In the genomic region with DNA sequence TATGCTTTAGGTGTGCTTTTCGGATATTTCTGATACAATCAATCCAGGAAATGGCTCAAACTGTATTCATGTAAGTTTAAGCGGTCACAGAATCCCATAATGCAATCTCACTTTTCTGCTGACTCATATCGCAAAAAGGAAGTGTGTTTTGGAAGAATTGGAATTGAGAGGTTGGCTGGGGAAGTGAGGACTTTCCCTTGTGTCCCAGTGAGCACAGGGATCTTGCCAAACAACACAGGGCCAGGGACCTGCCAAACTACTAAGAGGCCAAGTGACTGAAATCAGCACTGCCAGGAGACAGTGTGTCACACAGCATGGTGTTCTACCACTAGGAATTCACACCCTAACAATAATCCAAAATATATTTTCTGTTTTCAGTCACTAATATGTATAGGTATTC, we compare ENCODE assay signal across 17 mouse cellular contexts. TPM values are rescaled to one million over a fixed set of nuclear protein-coding genes. Genes with fewer than 3 reads are reported as not detected.
DNase-seq lines count a peak whose midpoint lies in the region; ATAC-seq and TF ChIP-seq lines count a peak whose summit lies in the region.
"Had no signal": no experiment of that assay in that cellular context is flagged by ENCODE, and none has a peak within 500 bp of the region (broad histone marks: within the 10 kb centered on the region; RNA-seq: fewer than 3 reads in every experiment).

No protein-coding gene starts in this region.

- TF ChIP-seq CTCF in forebrain, postnatal 0 days (IDR thresholded peaks at IDR 0.05; ENCODE audit: low read depth), result no peak

- ATAC-seq in forebrain, postnatal 0 days, result no peak

- H3K4me1 ChIP-seq in forebrain, postnatal 0 days (ENCODE audit: insufficient read depth), result peaks cover 7% of the 10 kb centered on the region; the same call in 1 of the 2 replicates

- peaks cover 40% of the 10 kb centered on the region for H3K36me3 ChIP-seq in forebrain, postnatal 0 days (ENCODE audit: insufficient read depth)

- no peak overlapping the region for H3K4me2 ChIP-seq in forebrain, postnatal 0 days (ENCODE audit: low read depth)
- H3K4me2 ChIP-seq: embryonic facial prominence, embryonic 13.5 days; midbrain, embryonic 11.5 days; stomach, embryonic 15.5 days had no signal

- H3K9me3 ChIP-seq in forebrain, postnatal 0 days (ENCODE audit: low read length), result no peaks in the 10 kb centered on the region
- H3K9me3 ChIP-seq: embryonic facial prominence, embryonic 13.5 days; forebrain, embryonic 10.5 days; G1E; stomach, embryonic 15.5 days had no signal

- H3K4me3 ChIP-seq in forebrain, postnatal 0 days (ENCODE audit: low read depth, low read length), result no peak overlapping the region
- H3K4me3 ChIP-seq: embryonic facial prominence, embryonic 13.5 days; forebrain, embryonic 10.5 days; stomach, embryonic 15.5 days had no signal

- H3K27me3 ChIP-seq in forebrain, postnatal 0 days (ENCODE audit: insufficient read depth, low read length), result no peaks in the 10 kb centered on the region
- H3K27me3 ChIP-seq: embryonic facial prominence, embryonic 13.5 days; stomach, embryonic 15.5 days had no signal

- DNase-seq in heart, adult 11 months, result peak; percentile 98
- no peak for DNase-seq in heart, postnatal 4 days
- peak; percentile 40 for DNase-seq in 416B (ENCODE audit: low read depth)
- DNase-seq in adrenal gland, postnatal 25 days, result peak; percentile 16
- DNase-seq in heart, postnatal 10 days, result peak; percentile 41 to 45
- DNase-seq in forebrain, postnatal 0 days, result no peak
- no peak for DNase-seq in layer of hippocampus, adult 8-10 months (ENCODE audit: low spot score in 2 of 2)
- DNase-seq in urinary bladder, adult 2 months (ENCODE audit: low spot score), result no peak
- DNase-seq: cerebellum, adult 8-10 months; retina, postnatal 1 day had no signal

- intact Hi-C loops in heart, postnatal 10 days (cut with DNase I), result no loop called here

- WGBS in forebrain, postnatal 0 days, result 94% methylated on average over 3 of the region's 3 CpGs

- H3K9ac ChIP-seq in forebrain, postnatal 0 days, result no peak overlapping the region
- H3K9ac ChIP-seq: embryonic facial prominence, embryonic 13.5 days; stomach, embryonic 15.5 days had no signal

- H3K27ac ChIP-seq in forebrain, postnatal 0 days (ENCODE audit: low read depth, low read length), result no peak overlapping the region
- H3K27ac ChIP-seq: embryonic facial prominence, embryonic 13.5 days; forebrain, embryonic 10.5 days; stomach, embryonic 15.5 days had no signal

RNA-seq across cellular contexts. Expression of gene Dhx33, which starts 4.1 kb away (rescaled TPM):
- 10 to 100 TPM; 15.0 to 16.9 TPM for total RNA-seq in heart, postnatal 4 days (2021)
- 30.8 and 35.1 TPM in 2 replicates for total RNA-seq in adrenal gland, postnatal 25 days (2021)
- 10 to 100 TPM; 14.9 to 17.6 TPM for total RNA-seq in heart, postnatal 10 days (2021)
- 25.8 and 26.7 TPM in 2 replicates for total RNA-seq in forebrain, postnatal 0 days (2014; rRNA removed)
- 7.4 and 9.7 TPM in 2 replicates for polyA plus RNA-seq in forebrain, postnatal 0 days (2015; fragmentation: Nextera tagmentation; extraction: Ambion mirVana)
- total RNA-seq in layer of hippocampus, adult 8-10 months (2022), result 10 to 100 TPM; 53.0 to 65.5 (median 58.5) TPM
- polyA plus RNA-seq in urinary bladder, adult 2 months (2012; rRNA removed), result 16.2 and 18.4 TPM in 2 replicates

RNA-seq across cellular contexts. Expression of gene Mis12, which starts 11.1 kb away (rescaled TPM):
- 10 to 100 TPM; 15.2 to 15.3 TPM for total RNA-seq in heart, postnatal 4 days (2021)
- 24.0 and 24.5 TPM in 2 replicates for total RNA-seq in adrenal gland, postnatal 25 days (2021)
- total RNA-seq in heart, postnatal 10 days (2021), result 1 to 10 TPM; 9.0 to 9.5 TPM
- 15.3 and 19.3 TPM in 2 replicates for total RNA-seq in forebrain, postnatal 0 days (2014; rRNA removed)
- 8.0 and 13.9 TPM in 2 replicates for polyA plus RNA-seq in forebrain, postnatal 0 days (2015; fragmentation: Nextera tagmentation; extraction: Ambion mirVana)
- 10 to 100 TPM; 15.6 to 22.4 (median 18.4) TPM for total RNA-seq in layer of hippocampus, adult 8-10 months (2022)
- polyA plus RNA-seq in urinary bladder, adult 2 months (2012; rRNA removed), result 11.0 and 13.3 TPM in 2 replicates

RNA-seq across cellular contexts. Expression of gene Derl2, which starts 11.3 kb away (rescaled TPM):
- total RNA-seq in heart, postnatal 4 days (2021), result 10 to 100 TPM; 22.2 to 24.9 TPM
- 75.2 and 95.7 TPM in 2 replicates for total RNA-seq in adrenal gland, postnatal 25 days (2021)
- 10 to 100 TPM; 21.4 to 29.0 TPM for total RNA-seq in heart, postnatal 10 days (2021)
- total RNA-seq in forebrain, postnatal 0 days (2014; rRNA removed), result 27.0 and 35.0 TPM in 2 replicates
- polyA plus RNA-seq in forebrain, postnatal 0 days (2015; fragmentation: Nextera tagmentation; extraction: Ambion mirVana), result 21.5 and 25.1 TPM in 2 replicates
- total RNA-seq in layer of hippocampus, adult 8-10 months (2022), result 10 to 100 TPM; 24.6 to 28.8 (median 26.3) TPM
- polyA plus RNA-seq in urinary bladder, adult 2 months (2012; rRNA removed), result 21.7 and 25.5 TPM in 2 replicates

RNA-seq across cellular contexts. Expression of gene 6330403K07Rik, which starts 25.0 kb away (rescaled TPM):
- total RNA-seq in heart, postnatal 4 days (2021), result 1 to 10 TPM; 5.2 to 5.6 TPM
- total RNA-seq in adrenal gland, postnatal 25 days (2021), result 6.9 and 10.4 TPM in 2 replicates
- total RNA-seq in heart, postnatal 10 days (2021), result 1 to 10 TPM; 1.7 to 2.0 TPM
- total RNA-seq in forebrain, postnatal 0 days (2014; rRNA removed), result 611 and 642 TPM in 2 replicates
- polyA plus RNA-seq in forebrain, postnatal 0 days (2015; fragmentation: Nextera tagmentation; extraction: Ambion mirVana), result 634 and 640 TPM in 2 replicates
- 100 to 1,000 TPM; 206 to 237 (median 226) TPM for total RNA-seq in layer of hippocampus, adult 8-10 months (2022)
- 2.6 and 3.2 TPM in 2 replicates for polyA plus RNA-seq in urinary bladder, adult 2 months (2012; rRNA removed)
- total RNA-seq: hematopoietic stem cell, adult 5-6 weeks; neutrophil, adult 5-6 weeks had no signal
- polyA plus RNA-seq: G1E had no signal

RNA-seq across cellular contexts. Expression of gene C1qbp, which starts 25.5 kb away (rescaled TPM):
- total RNA-seq in heart, postnatal 4 days (2021), result 100 to 1,000 TPM; 233 to 253 TPM
- total RNA-seq in adrenal gland, postnatal 25 days (2021), result 190 and 227 TPM in 2 replicates
- 100 to 1,000 TPM; 208 to 214 TPM for total RNA-seq in heart, postnatal 10 days (2021)
- 19.5 and 24.3 TPM in 2 replicates for total RNA-seq in forebrain, postnatal 0 days (2014; rRNA removed)
- polyA plus RNA-seq in forebrain, postnatal 0 days (2015; fragmentation: Nextera tagmentation; extraction: Ambion mirVana), result 225 and 233 TPM in 2 replicates
- 100 to 1,000 TPM; 103 to 108 (median 106) TPM for total RNA-seq in layer of hippocampus, adult 8-10 months (2022)
- 102 and 120 TPM in 2 replicates for polyA plus RNA-seq in urinary bladder, adult 2 months (2012; rRNA removed)

Comparison
In these comparisons a context has a peak if more than half of its experiments do, and no peak if none do; other contexts are left out.
1. DNase-seq: peak in heart, adult 11 months (single experiment), 416B (single experiment), adrenal gland, postnatal 25 days (single experiment) and heart, postnatal 10 days (2 of 2); none in heart, postnatal 4 days (single experiment), forebrain, postnatal 0 days (single experiment), layer of hippocampus, adult 8-10 months (0 of 2) and urinary bladder, adult 2 months (single experiment).